Comparison of ENCODE assay signal across 12 mouse cellular contexts in the genomic region with DNA sequence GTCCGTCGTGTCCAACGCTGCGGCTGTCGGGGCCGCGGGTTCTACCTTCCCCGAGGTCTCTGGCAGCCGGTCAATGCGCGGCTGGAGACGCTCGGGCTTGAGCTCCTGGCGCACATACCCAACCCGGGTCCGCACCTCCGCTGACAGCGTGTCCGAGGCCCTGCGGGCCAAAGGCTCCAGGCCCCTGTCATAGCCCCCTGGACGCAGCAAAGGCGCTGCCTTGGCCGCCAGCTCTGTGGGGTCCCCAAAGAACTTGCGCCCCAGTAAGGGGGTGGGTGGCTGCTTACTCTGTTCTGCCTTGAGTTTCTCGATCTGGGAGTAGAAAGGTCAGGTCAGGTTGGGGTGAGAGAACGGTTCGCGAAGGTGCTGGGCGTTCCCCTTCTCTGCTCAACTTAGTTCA. TPM values are rescaled to one million over a fixed set of nuclear protein-coding genes. Genes with fewer than 3 reads are reported as not detected.
DNase-seq lines count a peak whose midpoint lies in the region; ATAC-seq and TF ChIP-seq lines count a peak whose summit lies in the region.
"Had no signal": no experiment of that assay in that cellular context is flagged by ENCODE, and none has a peak within 500 bp of the region (broad histone marks: within the 10 kb centered on the region; RNA-seq: fewer than 3 reads in every experiment).

No protein-coding gene starts in this region.

- in situ Hi-C loops in ES-E14 (cut with MboI; ENCODE audit: low sequenced_read_pairs in 2 of 2, unreplicated experiment in 2 of 2), result no loop called here

- intact Hi-C loops in left cerebral cortex, postnatal 36 days (cut with DNase I), result no loop called here

- peak; percentile 81 for DNase-seq in heart, adult 11 months
- no peak for DNase-seq in heart, postnatal 4 days
- no peak for DNase-seq in kidney, postnatal 0 days (ENCODE audit: low spot score)
- no peak for DNase-seq in kidney, postnatal 4 days
- no peak for DNase-seq in ES-E14 (ENCODE audit: low read depth, low spot score)
- no peak for DNase-seq in layer of hippocampus, postnatal 36 days
- no peak for DNase-seq in left cerebral cortex, postnatal 36 days (ENCODE audit: low spot score in 2 of 2)
- DNase-seq: kidney, adult 2 months had no signal

- no peaks in the 10 kb centered on the region for H3K9me3 ChIP-seq in kidney, postnatal 0 days (replicated peaks; ENCODE audit: low read length)
- no peaks in the 10 kb centered on the region for H3K9me3 ChIP-seq in ES-E14 (ENCODE audit: control insufficient read depth, insufficient read depth, low read depth, low read length)
- no peaks in the 10 kb centered on the region for H3K9me3 ChIP-seq in intestine, embryonic 16.5 days (ENCODE audit: control insufficient read depth, low read length)
- H3K9me3 ChIP-seq: neural tube, embryonic 13.5 days had no signal

- no peak overlapping the region for H3K27ac ChIP-seq in kidney, postnatal 0 days
- no peak overlapping the region for H3K27ac ChIP-seq in ES-E14 (ENCODE audit: insufficient read depth, low read depth, low read length, poor library complexity, severe bottlenecking)
- H3K27ac ChIP-seq in intestine, embryonic 16.5 days (ENCODE audit: low read length), result no peak overlapping the region
- H3K27ac ChIP-seq: neural tube, embryonic 13.5 days had no signal

- H3K27me3 ChIP-seq in kidney, postnatal 0 days (ENCODE audit: insufficient read depth, low read length), result peaks cover 48% of the 10 kb centered on the region
- H3K27me3 ChIP-seq in intestine, embryonic 16.5 days (replicated peaks; ENCODE audit: control insufficient read depth, insufficient read depth, low read length), result peaks cover 63% of the 10 kb centered on the region

- peak overlapping the region; percentile 24; the same call in 1 of the 2 replicates for H3K4me2 ChIP-seq in kidney, postnatal 0 days (ENCODE audit: low read length)
- no peak overlapping the region for H3K4me2 ChIP-seq in intestine, embryonic 16.5 days (ENCODE audit: low read depth, low read length)
- H3K4me2 ChIP-seq: neural tube, embryonic 13.5 days had no signal

- no peak for TF ChIP-seq CTCF in kidney, postnatal 0 days (IDR thresholded peaks at IDR 0.05; ENCODE audit: low read depth)

- 0 out of 2 replicates have a peak overlapping the region, but pooled peaks have one; percentile 12 for H3K4me3 ChIP-seq in kidney, postnatal 0 days (replicated peaks; ENCODE audit: low read depth, low read length)
- peak overlapping the region; percentile 53 to 63 for H3K4me3 ChIP-seq in ES-E14 (ENCODE audit: insufficient read depth in 1 of 2, low read depth in 1 of 2, low read length in 2 of 2, poor library complexity in 1 of 2, severe bottlenecking in 1 of 2)
- H3K4me3 ChIP-seq in intestine, embryonic 16.5 days (ENCODE audit: low read length), result peak overlapping the region; percentile 9; the same call in 1 of the 2 replicates
- H3K4me3 ChIP-seq: neural tube, embryonic 13.5 days had no signal

- H3K36me3 ChIP-seq in kidney, postnatal 0 days (ENCODE audit: insufficient read depth, low read length), result no peaks in the 10 kb centered on the region
- peaks cover 4% of the 10 kb centered on the region for H3K36me3 ChIP-seq in ES-E14 (ENCODE audit: control insufficient read depth, insufficient read depth, low read length, poor library complexity, severe bottlenecking)
- no peaks in the 10 kb centered on the region for H3K36me3 ChIP-seq in intestine, embryonic 16.5 days (ENCODE audit: control insufficient read depth, insufficient read depth, low read length)

- ATAC-seq in kidney, postnatal 0 days (replicated peaks; ENCODE audit: low FRiP score, low read depth), result no peak
- ATAC-seq in intestine, embryonic 16.5 days, result no peak

- WGBS in kidney, postnatal 0 days, result 7% methylated on average over 29 of the region's 29 CpGs
- 5% methylated on average over 29 of the region's 29 CpGs for WGBS in intestine, embryonic 16.5 days

- H3K4me1 ChIP-seq in kidney, postnatal 0 days (replicated peaks; ENCODE audit: insufficient read depth, low read length), result no peaks in the 10 kb centered on the region; the same call in 1 of the 2 replicates
- H3K4me1 ChIP-seq in ES-E14 (ENCODE audit: control insufficient read depth in 2 of 2, insufficient read depth in 2 of 2, low read length in 2 of 2, poor library complexity in 1 of 2), result peaks cover 12 to 29% of the 10 kb centered on the region in 2 experiments
- H3K4me1 ChIP-seq in intestine, embryonic 16.5 days (ENCODE audit: control insufficient read depth, insufficient read depth, low read length), result peaks cover 13% of the 10 kb centered on the region

- no peak overlapping the region for H3K9ac ChIP-seq in kidney, postnatal 0 days (ENCODE audit: low read depth, low read length)
- peak overlapping the region; percentile 68 for H3K9ac ChIP-seq in ES-E14 (ENCODE audit: insufficient read depth, low read depth, low read length, poor library complexity, severe bottlenecking)
- no peak overlapping the region for H3K9ac ChIP-seq in intestine, embryonic 16.5 days (ENCODE audit: low read depth, low read length)
- H3K9ac ChIP-seq: neural tube, embryonic 13.5 days had no signal

TF ChIP-seq in ES-E14, 5 proteins besides CTCF, POLR2A, EP300 and RAD21:
- TF ChIP-seq HCFC1 (IDR thresholded peaks at IDR 0.05; ENCODE audit: borderline replicate concordance, insufficient read depth, low read length) (no peak), CHD2 (IDR thresholded peaks at IDR 0.05; ENCODE audit: low read depth, low read length) (no peak), ZNF384 (IDR thresholded peaks at IDR 0.05; ENCODE audit: low read depth, low read length) (no peak), MAFK (IDR thresholded peaks at IDR 0.05; ENCODE audit: insufficient read depth, low read depth, low read length) (no peak), ZC3H11A (IDR thresholded peaks at IDR 0.05; ENCODE audit: borderline replicate concordance, low read depth, low read length) (no peak)

RNA-seq across cellular contexts. Expression of a gene that starts 7.2 kb away (rescaled TPM):
- total RNA-seq in heart, postnatal 4 days (2021), result 1 to 10 TPM in 1 of 2 experiments, not detected in 1; 3.7 TPM
- 0.57 TPM in 1 of 2 replicates, not detected in the other for polyA plus RNA-seq in kidney, postnatal 0 days (2015; fragmentation: Nextera tagmentation; extraction: Ambion mirVana)
- 1.4 and 1.5 TPM in 2 replicates for total RNA-seq in ES-E14 (2012; rRNA removed)
- 1.6 TPM in 1 of 2 replicates, not detected in the other for polyA plus RNA-seq in intestine, embryonic 16.5 days (2015; fragmentation: Nextera tagmentation; extraction: Ambion mirVana)
- total RNA-seq in layer of hippocampus, postnatal 36 days (2021), result not detected
- total RNA-seq in left cerebral cortex, postnatal 36 days (2021), result not detected
- total RNA-seq: left cerebral cortex, adult 18-20 months had no signal
- polyA plus RNA-seq: kidney, adult 2 months; neural tube, embryonic 13.5 days; thymus, postnatal 0 days had no signal

RNA-seq across cellular contexts. Expression of a gene that starts 8.6 kb away (rescaled TPM):
- 10 to 100 TPM; 18.4 to 19.8 TPM for total RNA-seq in heart, postnatal 4 days (2021)
- polyA plus RNA-seq in kidney, postnatal 0 days (2015; fragmentation: Nextera tagmentation; extraction: Ambion mirVana), result 34.1 and 40.2 TPM in 2 replicates
- 28.8 and 45.5 TPM in 2 replicates for total RNA-seq in ES-E14 (2012; rRNA removed)
- polyA plus RNA-seq in intestine, embryonic 16.5 days (2015; fragmentation: Nextera tagmentation; extraction: Ambion mirVana), result 35.6 and 37.8 TPM in 2 replicates
- 10 to 100 TPM; 36.2 to 37.3 TPM for total RNA-seq in layer of hippocampus, postnatal 36 days (2021)
- total RNA-seq in left cerebral cortex, postnatal 36 days (2021), result 10 to 100 TPM; 12.4 to 35.7 TPM

RNA-seq across cellular contexts. Expression of a gene that starts 26.9 kb away (rescaled TPM):
- total RNA-seq in heart, postnatal 4 days (2021), result 100 to 1,000 TPM; 238 to 255 TPM
- polyA plus RNA-seq in kidney, postnatal 0 days (2015; fragmentation: Nextera tagmentation; extraction: Ambion mirVana), result 41.7 and 43.8 TPM in 2 replicates
- total RNA-seq in ES-E14 (2012; rRNA removed), result 65.8 and 114 TPM in 2 replicates
- polyA plus RNA-seq in intestine, embryonic 16.5 days (2015; fragmentation: Nextera tagmentation; extraction: Ambion mirVana), result 70.2 and 79.2 TPM in 2 replicates
- total RNA-seq in layer of hippocampus, postnatal 36 days (2021), result 10 to 100 TPM; 52.8 to 59.6 TPM
- total RNA-seq in left cerebral cortex, postnatal 36 days (2021), result 10 to 100 TPM; 36.3 to 50.7 TPM
